Mouse (Mus musculus) C2C12 (cell line): ENCODE measurements at regions not wholly inside any gene's neighbourhood (a gene's known extent, or its start where the extent isn't known, plus 50 kb on each side); places are given as distances from the start of the nearest gene placed in this dataset.

Experiments
- CEBPB ChIP-seq: IDR thresholded peaks from one replicate; pipeline ENCODE4 v1.6.1; 2011; ENCODE audit warnings: low read depth, mild to moderate bottlenecking, control low read depth, moderate library complexity
- CTCF ChIP-seq: IDR thresholded peaks from one replicate; pipeline ENCODE4 v1.5.1; 2011; ENCODE audit not compliant: control insufficient read depth, insufficient read depth, insufficient read length
- FOSL1 ChIP-seq: IDR thresholded peaks from one replicate; pipeline ENCODE4 v1.8.0; 2011; ENCODE audit warnings: mild to moderate bottlenecking, low read length; ENCODE audit not compliant: poor library complexity, insufficient read depth, severe bottlenecking
- MAX ChIP-seq: IDR thresholded peaks from one replicate; pipeline ENCODE4 v1.6.1; 2011; ENCODE audit warnings: mild to moderate bottlenecking, control low read depth
- MYOD1 ChIP-seq: IDR thresholded peaks from one replicate; pipeline ENCODE4 v1.6.1; 2011; ENCODE audit warnings: low read depth; ENCODE audit not compliant: control insufficient read depth, insufficient read length
- MYOG ChIP-seq: IDR thresholded peaks from one replicate; pipeline ENCODE4 v1.6.1; 2011; ENCODE audit not compliant: control insufficient read depth, insufficient read length; ENCODE audit errors: extremely low read depth
- USF1 ChIP-seq: IDR thresholded peaks from one replicate; pipeline ENCODE4 v1.6.1; 2011; ENCODE audit warnings: low read depth, mild to moderate bottlenecking, control low read depth, moderate library complexity

DNA sequence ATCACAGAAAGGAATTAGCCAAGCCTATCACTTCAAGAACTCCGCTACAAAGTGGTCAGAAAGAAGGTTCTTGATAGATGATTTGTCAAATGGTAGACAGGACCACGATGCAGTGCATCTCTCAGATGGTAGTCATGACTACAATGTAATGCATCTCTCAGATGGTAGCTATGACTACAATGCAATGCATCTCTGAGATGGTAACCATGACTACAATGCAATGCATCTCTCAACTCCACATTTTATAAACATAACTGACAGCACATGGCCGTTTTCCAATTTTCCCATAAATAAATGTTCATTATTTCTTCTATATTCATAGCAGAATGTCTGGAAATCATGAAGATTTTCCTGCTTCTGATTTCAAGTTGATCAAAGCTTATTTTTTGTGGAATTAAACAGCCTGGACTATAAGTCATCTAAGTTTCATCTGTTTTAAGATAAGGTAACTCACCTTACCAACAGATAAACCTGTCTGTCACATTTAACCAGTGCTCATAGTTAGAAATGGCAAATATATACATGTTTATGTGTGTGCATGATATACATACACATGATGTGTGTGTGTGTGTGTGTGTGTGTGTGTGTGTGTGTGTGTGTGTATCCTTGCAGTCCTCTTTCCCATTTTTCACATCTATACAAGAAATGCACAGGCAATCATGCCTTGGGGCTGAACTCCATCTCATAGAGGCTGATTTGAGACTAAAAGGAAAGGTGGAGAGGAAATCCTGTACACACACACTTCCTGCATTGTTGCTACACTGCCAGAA is 122.4 kb downstream of the Phf3 start:
- TF ChIP-seq MYOG (no peak), MYOD1 (no peak), MAX (no peak), CTCF (no peak), FOSL1 (no peak), USF1 (no peak), CEBPB (no peak)
